Mouse (Mus musculus) B cell, adult 2 months (primary cell): ENCODE data around the gene Crebrf.

Experiments
- DNase-seq, 2 experiments: peaks; one replicate each; pipeline ENCODE4 v3.0.0; 2022

The Crebrf gene

GRCm38 (mm10) chr17:26715271-26715758, at the start of gene Crebrf:
Gene Crebrf, plus strand, starts transcription at chr17:26715650.
- peak; percentile 99 for DNase-seq

GRCm38 (mm10) chr17:26671268-26671667, 44.2 kb upstream of the Crebrf start:
- no peak for DNase-seq

GRCm38 (mm10) chr17:26675845-26676244, 39.6 kb upstream of the Crebrf start:
- no peak for DNase-seq

- DNase-seq = peak; percentile 95 to 97
Measured at GRCm38 (mm10) chr17:26676252-26676615, 39.2 kb upstream of the Crebrf start.

- DNase-seq = peak; percentile 63 to 68
Measured at GRCm38 (mm10) chr17:26676616-26677376, 38.7 kb upstream of the Crebrf start.

GRCm38 (mm10) chr17:26677711-26678637, 37.5 kb upstream of the Crebrf start:
- no peak for DNase-seq

- DNase-seq = no peak
Measured at GRCm38 (mm10) chr17:26681276-26681675, 34.2 kb upstream of the Crebrf start.

GRCm38 (mm10) chr17:26686334-26687000, 29.0 kb upstream of the Crebrf start:
- DNase-seq = no peak

- DNase-seq = no peak
Measured at GRCm38 (mm10) chr17:26688795-26689735, 26.4 kb upstream of the Crebrf start.

- no peak for DNase-seq
Measured at GRCm38 (mm10) chr17:26689810-26690209, 25.6 kb upstream of the Crebrf start.

- DNase-seq = no peak
Measured at GRCm38 (mm10) chr17:26690236-26690635, 25.2 kb upstream of the Crebrf start.

- no peak for DNase-seq
Measured at GRCm38 (mm10) chr17:26691110-26691509, 24.3 kb upstream of the Crebrf start.

- no peak for DNase-seq
Measured at GRCm38 (mm10) chr17:26693424-26693823, 22.0 kb upstream of the Crebrf start.

- DNase-seq = no peak
Measured at GRCm38 (mm10) chr17:26694171-26694570, 21.3 kb upstream of the Crebrf start.

- no peak for DNase-seq
Measured at GRCm38 (mm10) chr17:26695193-26695592, 20.3 kb upstream of the Crebrf start.

- peak; percentile 61 to 64 for DNase-seq
Measured at GRCm38 (mm10) chr17:26698846-26699245, 16.6 kb upstream of the Crebrf start.

- DNase-seq = no peak
Measured at GRCm38 (mm10) chr17:26699819-26700616, 15.4 kb upstream of the Crebrf start.

GRCm38 (mm10) chr17:26701565-26701964, 13.9 kb upstream of the Crebrf start:
- DNase-seq = no peak

GRCm38 (mm10) chr17:26702621-26703020, 12.8 kb upstream of the Crebrf start:
- DNase-seq = no peak

- DNase-seq = no peak
Measured at GRCm38 (mm10) chr17:26703671-26704070, 11.8 kb upstream of the Crebrf start.
